Mouse (Mus musculus) MEL (cell line): ENCODE data around the gene Baiap2. TPM values are rescaled to one million over a fixed set of nuclear protein-coding genes. Genes with fewer than 3 reads are reported as not detected.

Source experiments
- DNase-seq: peaks from one replicate; pipeline ENCODE4 v3.0.0; 2011; ENCODE audit warnings: low read depth, low spot score
- H3K27ac ChIP-seq: 2 replicates; pipeline ENCODE4 v1.5.1; 2012; ENCODE audit warnings: low read depth, mild to moderate bottlenecking, control low read depth, low read length, moderate library complexity; ENCODE audit not compliant: control insufficient read depth
- H3K27me3 ChIP-seq, 2 experiments: fragments of 150-350 bp in 1 of 2; sonication (generic) in 1 of 2; 2 replicates each; pipeline ENCODE4 v1.6.1; 2012; ENCODE audit warnings: low read length in 2 of 2, mild to moderate bottlenecking in 2 of 2, improper control_type of control experiment in 1 of 2, moderate library complexity in 1 of 2; ENCODE audit not compliant: insufficient read depth in 2 of 2, control insufficient read depth in 1 of 2
- H3K36me3 ChIP-seq, 2 experiments: 2 replicates each; pipeline ENCODE4 v1.6.1; 2012 to 2014; ENCODE audit warnings: low read length in 2 of 2, improper control_type of control experiment in 1 of 2, inconsistent platforms in 1 of 2, mild to moderate bottlenecking in 1 of 2; ENCODE audit not compliant: insufficient read depth in 2 of 2, control insufficient read depth in 1 of 2
- H3K4me1 ChIP-seq, 2 experiments: fragments of 150-350 bp in 1 of 2; sonication (generic) in 1 of 2; 2 replicates each; pipeline ENCODE4 v1.6.1; 2012; ENCODE audit warnings: low read length in 2 of 2, improper control_type of control experiment in 1 of 2, mild to moderate bottlenecking in 1 of 2; ENCODE audit not compliant: insufficient read depth in 2 of 2, control insufficient read depth in 1 of 2
- H3K4me3 ChIP-seq, 2 experiments: fragments of 150-350 bp in 1 of 2; sonication (generic) in 1 of 2; 2 replicates each; pipeline ENCODE4 v1.5.1; 2012; ENCODE audit warnings: low read depth in 2 of 2, low read length in 2 of 2, mild to moderate bottlenecking in 2 of 2, moderate library complexity in 2 of 2, control low read depth in 1 of 2, improper control_type of control experiment in 1 of 2; ENCODE audit not compliant: control insufficient read depth in 1 of 2, insufficient read depth in 1 of 2
- H3K79me2 ChIP-seq: 2 replicates; pipeline ENCODE4 v1.6.1; 2012; ENCODE audit warnings: mild to moderate bottlenecking, low read length, moderate library complexity; ENCODE audit not compliant: control insufficient read depth, poor library complexity, insufficient read depth
- H3K9ac ChIP-seq: 2 replicates; pipeline ENCODE4 v1.6.1; 2012; ENCODE audit warnings: low read depth, mild to moderate bottlenecking, control low read depth, low read length, moderate library complexity; ENCODE audit not compliant: control insufficient read depth, poor library complexity, severe bottlenecking
- H3K9me3 ChIP-seq: fragments of 150-350 bp; sonication (generic); replicated peaks from 2 replicates; pipeline ENCODE4 v1.6.1; 2012; ENCODE audit warnings: mild to moderate bottlenecking, low read length, improper control_type of control experiment, moderate library complexity; ENCODE audit not compliant: insufficient read depth
- CHD2 ChIP-seq: IDR thresholded peaks from 2 replicates; pipeline ENCODE4 v1.6.1; 2011; ENCODE audit warnings: low read length, improper control_type of control experiment
- CTCF ChIP-seq, 3 experiments: IDR thresholded peaks in 2 of 3; conservative IDR thresholded peaks in 1 of 3; 2 replicates each; pipeline ENCODE4 v1.5.1; 2011 to 2012; ENCODE audit warnings: low read length in 3 of 3, low read depth in 2 of 3, mild to moderate bottlenecking in 2 of 3, improper control_type of control experiment in 1 of 3, inconsistent platforms in 1 of 3, mixed read lengths in 1 of 3, moderate library complexity in 1 of 3; ENCODE audit not compliant: control insufficient read depth in 1 of 3, insufficient read depth in 1 of 3, poor library complexity in 1 of 3, severe bottlenecking in 1 of 3
- E2F4 ChIP-seq: IDR thresholded peaks from 2 replicates; pipeline ENCODE4 v1.6.1; 2011; ENCODE audit warnings: low read depth, low read length, improper control_type of control experiment, borderline replicate concordance
- GABPA ChIP-seq: IDR thresholded peaks from 2 replicates; pipeline ENCODE4 v1.6.1; 2012; ENCODE audit warnings: low read depth, mild to moderate bottlenecking, inconsistent platforms, low read length, improper control_type of control experiment, moderate library complexity
- GATA1 ChIP-seq: IDR thresholded peaks from 2 replicates; pipeline ENCODE4 v1.6.1; 2011; ENCODE audit warnings: low read depth, low read length, improper control_type of control experiment
- JUND ChIP-seq: IDR thresholded peaks from 2 replicates; pipeline ENCODE4 v1.6.1; 2011; ENCODE audit warnings: low read depth, mild to moderate bottlenecking, improper control_type of control experiment, low read length
- KAT2A ChIP-seq: conservative IDR thresholded peaks from 2 replicates; pipeline ENCODE4 v1.6.1; 2012; ENCODE audit warnings: low read depth, low read length, improper control_type of control experiment, inconsistent platforms
- MAX ChIP-seq: IDR thresholded peaks from 2 replicates; pipeline ENCODE4 v1.6.1; 2011; ENCODE audit warnings: low read length, improper control_type of control experiment
- MAZ ChIP-seq: IDR thresholded peaks from 2 replicates; pipeline ENCODE4 v1.6.1; 2012; ENCODE audit warnings: low read depth, mild to moderate bottlenecking, inconsistent platforms, low read length, improper control_type of control experiment
- MXI1 ChIP-seq: IDR thresholded peaks from 2 replicates; pipeline ENCODE4 v1.6.1; 2011; ENCODE audit warnings: mild to moderate bottlenecking, low read depth, low read length, improper control_type of control experiment
- MYB ChIP-seq: IDR thresholded peaks from 2 replicates; pipeline ENCODE4 v1.6.1; 2011; ENCODE audit warnings: mild to moderate bottlenecking, low read depth, low read length, improper control_type of control experiment
- MYC ChIP-seq: IDR thresholded peaks from 2 replicates; pipeline ENCODE4 v1.6.1; 2011; ENCODE audit warnings: low read depth, mild to moderate bottlenecking, low read length, improper control_type of control experiment, moderate library complexity
- POLR2AphosphoS2 ChIP-seq: IDR thresholded peaks from 2 replicates; pipeline ENCODE4 v1.6.1; 2011; ENCODE audit warnings: low read length, improper control_type of control experiment
- POLR2AphosphoS5 ChIP-seq: IDR thresholded peaks from 2 replicates; pipeline ENCODE4 v1.6.1; 2012; ENCODE audit warnings: low read depth, borderline replicate concordance, mild to moderate bottlenecking, inconsistent platforms, low read length, moderate library complexity, mixed read lengths
- RAD21 ChIP-seq: IDR thresholded peaks from 2 replicates; pipeline ENCODE4 v1.6.1; 2011; ENCODE audit warnings: mild to moderate bottlenecking, low read depth, low read length, improper control_type of control experiment
- USF1 ChIP-seq: IDR thresholded peaks from 2 replicates; pipeline ENCODE4 v1.6.1; 2014; ENCODE audit warnings: low read depth, mild to moderate bottlenecking, inconsistent platforms, low read length, improper control_type of control experiment, moderate library complexity
- ZC3H11A ChIP-seq: IDR thresholded peaks from 2 replicates; pipeline ENCODE4 v1.6.1; 2012; ENCODE audit warnings: low read depth, mild to moderate bottlenecking, inconsistent platforms, low read length, improper control_type of control experiment
- ZKSCAN1 ChIP-seq: IDR thresholded peaks from 2 replicates; pipeline ENCODE4 v1.6.1; 2012; ENCODE audit warnings: low read depth, mild to moderate bottlenecking, inconsistent platforms, low read length, improper control_type of control experiment, moderate library complexity
- ZMIZ1 ChIP-seq: IDR thresholded peaks from 2 replicates; pipeline ENCODE4 v1.6.1; 2012; ENCODE audit warnings: low read depth, mild to moderate bottlenecking, inconsistent platforms, low read length, improper control_type of control experiment, moderate library complexity
- ZNF384 ChIP-seq: IDR thresholded peaks from 2 replicates; pipeline ENCODE4 v1.6.1; 2012; ENCODE audit warnings: low read depth, mild to moderate bottlenecking, inconsistent platforms, low read length, improper control_type of control experiment
- polyA plus RNA-seq, 2 experiments: library from polyadenylated mRNA; stranded (reverse) in 1 of 2; unstranded in 1 of 2; fragments of >175 nt in 1 of 2; fragments of >200 nt in 1 of 2; gene quantifications; 2 replicates each; pipeline versions ENCODE4 v1.2.1 to v1.2.4; 2012; ENCODE audit warnings: low replicate concordance in 2 of 2, low read depth in 1 of 2; ENCODE audit not compliant: insufficient read length in 2 of 2, insufficient read depth in 1 of 2, missing spikeins in 1 of 2
- total RNA-seq: library from RNA; depleted of rRNA; stranded (reverse); fragments of 300-350 nt; gene quantifications from 2 replicates; pipeline ENCODE4 v1.2.3, GENCODE M21; 2012

The Baiap2 gene
- total and polyA plus RNA-seq, 3 experiments, result 27.5 to 31.3 TPM; not detected in 1

- Histone ChIP-seq H3K36me3 (peaks cover 0 to 5% of the 10 kb centered on the region in 2 experiments; a peak in 2 of 4 replicates), H3K27me3 (no peaks in the 10 kb centered on the region), H3K4me1 (no peaks in the 10 kb centered on the region), H3K79me2 (no peaks in the 10 kb centered on the region), H3K9me3 (no peaks in the 10 kb centered on the region), H3K9ac (no peak overlapping the region), H3K27ac (no peak overlapping the region), H3K4me3 (no peak overlapping the region)
- DNase-seq, result no peak
- TF ChIP-seq ZC3H11A, result no peak
- no peak for TF ChIP-seq RAD21
- no peak for TF ChIP-seq POLR2AphosphoS5
These were observed 48.8 kb upstream of the Baiap2 start for GRCm38 (mm10) chr11:119893667-119894236.

- Histone ChIP-seq H3K27ac (no peak overlapping the region), H3K27me3 (no peaks in the 10 kb centered on the region), H3K36me3 (peaks cover 0 to 2% of the 10 kb centered on the region in 2 experiments; a peak in 1 of 4 replicates), H3K4me3 (no peak overlapping the region), H3K9me3 (no peaks in the 10 kb centered on the region), H3K9ac (no peak overlapping the region), H3K4me1 (no peaks in the 10 kb centered on the region), H3K79me2 (no peaks in the 10 kb centered on the region)
- peak; percentile 61 for DNase-seq
- TF ChIP-seq CTCF (IDR thresholded peaks at IDR 0.05 in 2 of 3, conservative IDR thresholded peaks at IDR 0.05 in 1 of 3; ENCODE audit: control insufficient read depth in 1 of 3, insufficient read depth in 1 of 3, low read depth in 2 of 3, low read length in 3 of 3, poor library complexity in 1 of 3, severe bottlenecking in 1 of 3), result no peak
- no peak for TF ChIP-seq MAX
- no peak for TF ChIP-seq RAD21
- TF ChIP-seq POLR2AphosphoS2, result no peak
These were observed 47.9 kb upstream of the Baiap2 start for GRCm38 (mm10) chr11:119894634-119895033.

- H3K27me3 ChIP-seq, result no peaks in the 10 kb centered on the region
- no peak overlapping the region for H3K9ac ChIP-seq
- H3K9me3 ChIP-seq, result no peaks in the 10 kb centered on the region
- no peak overlapping the region for H3K4me3 ChIP-seq
- no peak overlapping the region for H3K27ac ChIP-seq
- no peaks in the 10 kb centered on the region for H3K4me1 ChIP-seq
- peaks cover 0 to 2% of the 10 kb centered on the region in 2 experiments; a peak in 1 of 4 replicates for H3K36me3 ChIP-seq
- no peak for DNase-seq
- no peak for TF ChIP-seq ZMIZ1
- no peak for TF ChIP-seq MXI1
- no peak for TF ChIP-seq ZKSCAN1
- TF ChIP-seq CTCF (IDR thresholded peaks at IDR 0.05 in 2 of 3, conservative IDR thresholded peaks at IDR 0.05 in 1 of 3; ENCODE audit: control insufficient read depth in 1 of 3, insufficient read depth in 1 of 3, low read depth in 2 of 3, low read length in 3 of 3, poor library complexity in 1 of 3, severe bottlenecking in 1 of 3), result no peak
- TF ChIP-seq POLR2AphosphoS2, result no peak
- no peak for TF ChIP-seq JUND
- no peak for TF ChIP-seq ZNF384
- no peak for TF ChIP-seq GATA1
- no peak for TF ChIP-seq USF1
- no peak for TF ChIP-seq KAT2A
- TF ChIP-seq E2F4, result no peak
- TF ChIP-seq CHD2, result no peak
- no peak for TF ChIP-seq ZC3H11A
- TF ChIP-seq MAZ, result no peak
- TF ChIP-seq GABPA, result no peak
- no peak for TF ChIP-seq MYC
- no peak for TF ChIP-seq MYB
- H3K79me2 ChIP-seq, result no peaks in the 10 kb centered on the region
These were observed 45.5 kb upstream of the Baiap2 start for GRCm38 (mm10) chr11:119897041-119897440.
